Mouse (Mus musculus): ENCODE measurements around the gene Iqcf6.

- TF ChIP-seq CTCF (IDR thresholded peaks at IDR 0.05; ENCODE audit: control insufficient read depth, insufficient read depth, insufficient replicate concordance, low read depth, low read length) (no peak), POLR2A (IDR thresholded peaks at IDR 0.05; ENCODE audit: control insufficient read depth, low read depth, low read length) (no peak)
Observed at GRCm38 (mm10) chr9:106632185-106632584, 5.8 kb downstream of the Iqcf6 start.
